Mouse (Mus musculus) liver, embryonic 15.5 days (tissue): ENCODE data around the gene Nptn. TPM values are rescaled to one million over a fixed set of nuclear protein-coding genes. Genes with fewer than 3 reads are reported as not detected.

ENCODE experiments used
- ATAC-seq: fragments of 200-750 bp; cut with Nextera tagmentation; 2 replicates; pipeline ENCODE4 v1.8.0; 2017; ENCODE audit warnings: moderate number of reproducible peaks, mild to moderate bottlenecking, moderate library complexity; ENCODE audit not compliant: insufficient read depth
- H3K27ac ChIP-seq: fragments of 300-500 bp; sonication (generic); replicated peaks from 2 replicates; pipeline ENCODE4 v1.5.1; 2015; ENCODE audit warnings: mild to moderate bottlenecking, inconsistent platforms
- H3K27me3 ChIP-seq: fragments of 300-500 bp; sonication (generic); 2 replicates; pipeline ENCODE4 v1.6.1; 2015; ENCODE audit warnings: mild to moderate bottlenecking, inconsistent platforms
- H3K36me3 ChIP-seq: fragments of 300-500 bp; sonication (generic); replicated peaks from 2 replicates; pipeline ENCODE4 v1.6.1; 2015; ENCODE audit warnings: moderate library complexity, mild to moderate bottlenecking, inconsistent platforms
- H3K4me1 ChIP-seq: fragments of 300-500 bp; sonication (generic); replicated peaks from 2 replicates; pipeline ENCODE4 v1.6.1; 2015; ENCODE audit warnings: inconsistent platforms
- H3K4me2 ChIP-seq: fragments of 300-500 bp; sonication (generic); 2 replicates; pipeline ENCODE4 v1.6.1; 2015; ENCODE audit warnings: moderate library complexity, mild to moderate bottlenecking, inconsistent platforms
- H3K4me3 ChIP-seq: fragments of 300-500 bp; sonication (generic); replicated peaks from 2 replicates; pipeline ENCODE4 v1.5.1; 2015; ENCODE audit warnings: mild to moderate bottlenecking, inconsistent platforms
- H3K9ac ChIP-seq: fragments of 300-500 bp; sonication (generic); 2 replicates; pipeline ENCODE4 v1.6.1; 2015; ENCODE audit warnings: moderate library complexity, mild to moderate bottlenecking, inconsistent platforms
- H3K9me3 ChIP-seq: fragments of 300-500 bp; sonication (generic); replicated peaks from 2 replicates; pipeline ENCODE4 v1.6.1; 2016; ENCODE audit warnings: inconsistent platforms
- whole genome bisulfite sequencing: fragments of 180-500 bp; shearing (Covaris S2); methylation state at CpG from one replicate; pipeline ENCODE4 v1.1.7; 2015; ENCODE audit warnings: mixed read lengths; ENCODE audit not compliant: insufficient replicate concordance; 5-methylcytosine and 5-hydroxymethylcytosine counted together
- polyA plus RNA-seq: library from polyadenylated mRNA; unstranded; fragments of >200 nt; fragmentation: Nextera tagmentation; extraction: Ambion mirVana; gene quantifications from 2 replicates; pipeline ENCODE4 v1.2.1, GENCODE M21; 2015

Nptn gene
- polyA plus RNA-seq, result 87.9 and 88.6 TPM in 2 replicates

GRCm38 (mm10) chr9:58581958-58582540, at the start of gene Nptn:
Nptn (plus strand) TSS chr9:58582240.
- WGBS, result under 1% methylated on average over 47 of the region's 56 CpGs
- Histone ChIP-seq H3K27ac (peak within 1 kb of the TSS; percentile 95), H3K27me3 (no peaks in the 10 kb centered on the region), H3K4me2 (peak within 1 kb of the TSS; percentile 79), H3K36me3 (0 out of 2 replicates have a peak, but pooled peaks cover 3% of the 10 kb centered on the region), H3K9ac (peak within 1 kb of the TSS; percentile 100), H3K4me3 (peak within 1 kb of the TSS; percentile 100), H3K9me3 (no peaks in the 10 kb centered on the region), H3K4me1 (peaks cover 32% of the 10 kb centered on the region)
- peak; percentile 97 for ATAC-seq

- H3K9me3 ChIP-seq, result no peaks in the 10 kb centered on the region
- peaks cover 2% of the 10 kb centered on the region for H3K4me1 ChIP-seq
- H3K4me3 ChIP-seq, result no peak overlapping the region
- no peaks in the 10 kb centered on the region for H3K36me3 ChIP-seq
- no peak overlapping the region for H3K9ac ChIP-seq
- H3K27ac ChIP-seq, result no peak overlapping the region
- H3K27me3 ChIP-seq, result no peaks in the 10 kb centered on the region; the same call in none of the 2 replicates
- no peak overlapping the region for H3K4me2 ChIP-seq
- no peak for ATAC-seq
- 68% methylated on average over 6 of the region's 6 CpGs for WGBS
These were observed 48.7 kb upstream of the Nptn start for GRCm38 (mm10) chr9:58533322-58533721.

- no peak for ATAC-seq
- H3K9me3 ChIP-seq, result no peaks in the 10 kb centered on the region
- no peak overlapping the region for H3K27ac ChIP-seq
- no peak overlapping the region for H3K4me2 ChIP-seq
- WGBS, result 15% methylated on average over 1 of the region's 1 CpGs
- H3K4me3 ChIP-seq, result no peak overlapping the region
- H3K27me3 ChIP-seq, result no peaks in the 10 kb centered on the region; the same call in none of the 2 replicates
- H3K4me1 ChIP-seq, result peaks cover 2% of the 10 kb centered on the region
- no peak overlapping the region for H3K9ac ChIP-seq
- H3K36me3 ChIP-seq, result no peaks in the 10 kb centered on the region
These were observed 47.3 kb upstream of the Nptn start for GRCm38 (mm10) chr9:58534766-58535165.

- Histone ChIP-seq H3K27me3 (no peaks in the 10 kb centered on the region; the same call in none of the 2 replicates), H3K9me3 (no peaks in the 10 kb centered on the region), H3K36me3 (no peaks in the 10 kb centered on the region), H3K9ac (no peak overlapping the region), H3K4me2 (no peak overlapping the region), H3K27ac (no peak overlapping the region), H3K4me1 (peaks cover 2% of the 10 kb centered on the region), H3K4me3 (no peak overlapping the region)
- no peak for ATAC-seq
- WGBS, result 53% methylated on average over 20 of the region's 20 CpGs
These were observed 46.4 kb upstream of the Nptn start for GRCm38 (mm10) chr9:58535447-58536134.

GRCm38 (mm10) chr9:58537774-58538173, 44.3 kb upstream of the Nptn start:
- Histone ChIP-seq H3K27me3 (no peaks in the 10 kb centered on the region; the same call in none of the 2 replicates), H3K27ac (no peak overlapping the region), H3K9me3 (no peaks in the 10 kb centered on the region), H3K9ac (no peak overlapping the region), H3K4me3 (no peak overlapping the region), H3K36me3 (no peaks in the 10 kb centered on the region), H3K4me2 (no peak overlapping the region), H3K4me1 (peaks cover 2% of the 10 kb centered on the region)
- ATAC-seq, result no peak
- whole genome bisulfite sequencing, result 9% methylated on average over 3 of the region's 3 CpGs

- peaks cover 2% of the 10 kb centered on the region for H3K4me1 ChIP-seq
- no peaks in the 10 kb centered on the region for H3K36me3 ChIP-seq
- WGBS, result 37% methylated on average over 5 of the region's 5 CpGs
- H3K9ac ChIP-seq, result no peak overlapping the region
- no peak overlapping the region for H3K27ac ChIP-seq
- no peak overlapping the region for H3K4me2 ChIP-seq
- ATAC-seq, result no peak
- H3K9me3 ChIP-seq, result no peaks in the 10 kb centered on the region
- no peak overlapping the region for H3K4me3 ChIP-seq
- H3K27me3 ChIP-seq, result no peaks in the 10 kb centered on the region; the same call in none of the 2 replicates
These were observed 42.2 kb upstream of the Nptn start for GRCm38 (mm10) chr9:58539886-58540285.

GRCm38 (mm10) chr9:58541895-58542338, 40.1 kb upstream of the Nptn start:
- Histone ChIP-seq H3K4me3 (no peak overlapping the region), H3K27me3 (no peaks in the 10 kb centered on the region; the same call in none of the 2 replicates), H3K27ac (no peak overlapping the region), H3K4me2 (no peak overlapping the region), H3K9ac (no peak overlapping the region), H3K36me3 (no peaks in the 10 kb centered on the region), H3K4me1 (no peaks in the 10 kb centered on the region; the same call in 1 of the 2 replicates), H3K9me3 (no peaks in the 10 kb centered on the region)
- WGBS, result 19% methylated on average over 6 of the region's 6 CpGs
- peak; percentile 40 for ATAC-seq

- no peaks in the 10 kb centered on the region for H3K9me3 ChIP-seq
- H3K27me3 ChIP-seq, result no peaks in the 10 kb centered on the region; the same call in 1 of the 2 replicates
- no peak overlapping the region for H3K9ac ChIP-seq
- no peak overlapping the region for H3K4me3 ChIP-seq
- H3K4me2 ChIP-seq, result no peak overlapping the region
- no peak overlapping the region for H3K27ac ChIP-seq
- ATAC-seq, result no peak
- 39% methylated on average over 4 of the region's 4 CpGs for WGBS
- no peaks in the 10 kb centered on the region for H3K36me3 ChIP-seq
- H3K4me1 ChIP-seq, result no peaks in the 10 kb centered on the region
These were observed 37.1 kb upstream of the Nptn start for GRCm38 (mm10) chr9:58544879-58545324.

GRCm38 (mm10) chr9:58545428-58545827, 36.6 kb upstream of the Nptn start:
- H3K27ac ChIP-seq, result no peak overlapping the region
- WGBS, result 25% methylated on average over 6 of the region's 6 CpGs
- H3K4me3 ChIP-seq, result no peak overlapping the region
- no peak for ATAC-seq
- no peaks in the 10 kb centered on the region for H3K36me3 ChIP-seq
- no peaks in the 10 kb centered on the region for H3K9me3 ChIP-seq
- H3K9ac ChIP-seq, result no peak overlapping the region
- H3K4me1 ChIP-seq, result no peaks in the 10 kb centered on the region
- no peaks in the 10 kb centered on the region; the same call in 1 of the 2 replicates for H3K27me3 ChIP-seq
- H3K4me2 ChIP-seq, result no peak overlapping the region

GRCm38 (mm10) chr9:58546630-58547360, 35.2 kb upstream of the Nptn start:
- Histone ChIP-seq H3K27ac (no peak overlapping the region), H3K9me3 (no peaks in the 10 kb centered on the region), H3K36me3 (no peaks in the 10 kb centered on the region), H3K27me3 (peaks cover 12% of the 10 kb centered on the region), H3K4me2 (no peak overlapping the region), H3K4me1 (no peaks in the 10 kb centered on the region), H3K4me3 (no peak overlapping the region), H3K9ac (no peak overlapping the region)
- ATAC-seq, result no peak
- WGBS, result 63% methylated on average over 11 of the region's 11 CpGs

GRCm38 (mm10) chr9:58548897-58549296, 33.1 kb upstream of the Nptn start:
- no peaks in the 10 kb centered on the region for H3K36me3 ChIP-seq
- no peak overlapping the region for H3K4me2 ChIP-seq
- no peaks in the 10 kb centered on the region for H3K4me1 ChIP-seq
- 33% methylated on average over 4 of the region's 4 CpGs for WGBS
- no peaks in the 10 kb centered on the region for H3K9me3 ChIP-seq
- no peak overlapping the region for H3K4me3 ChIP-seq
- H3K27me3 ChIP-seq, result peaks cover 33% of the 10 kb centered on the region
- H3K27ac ChIP-seq, result no peak overlapping the region
- no peak for ATAC-seq
- no peak overlapping the region for H3K9ac ChIP-seq
